Mouse (Mus musculus): ENCODE measurements around the gene Ttc6. TPM values are rescaled to one million over a fixed set of nuclear protein-coding genes. Genes with fewer than 3 reads are reported as not detected.
A peak's percentile ranks its signal among the peaks of the same experiment; 100 is the strongest.

Ttc6 gene
- total and polyA plus RNA-seq, 2 experiments from 2014 or later: 1.1 to 1.3 TPM

DNA sequence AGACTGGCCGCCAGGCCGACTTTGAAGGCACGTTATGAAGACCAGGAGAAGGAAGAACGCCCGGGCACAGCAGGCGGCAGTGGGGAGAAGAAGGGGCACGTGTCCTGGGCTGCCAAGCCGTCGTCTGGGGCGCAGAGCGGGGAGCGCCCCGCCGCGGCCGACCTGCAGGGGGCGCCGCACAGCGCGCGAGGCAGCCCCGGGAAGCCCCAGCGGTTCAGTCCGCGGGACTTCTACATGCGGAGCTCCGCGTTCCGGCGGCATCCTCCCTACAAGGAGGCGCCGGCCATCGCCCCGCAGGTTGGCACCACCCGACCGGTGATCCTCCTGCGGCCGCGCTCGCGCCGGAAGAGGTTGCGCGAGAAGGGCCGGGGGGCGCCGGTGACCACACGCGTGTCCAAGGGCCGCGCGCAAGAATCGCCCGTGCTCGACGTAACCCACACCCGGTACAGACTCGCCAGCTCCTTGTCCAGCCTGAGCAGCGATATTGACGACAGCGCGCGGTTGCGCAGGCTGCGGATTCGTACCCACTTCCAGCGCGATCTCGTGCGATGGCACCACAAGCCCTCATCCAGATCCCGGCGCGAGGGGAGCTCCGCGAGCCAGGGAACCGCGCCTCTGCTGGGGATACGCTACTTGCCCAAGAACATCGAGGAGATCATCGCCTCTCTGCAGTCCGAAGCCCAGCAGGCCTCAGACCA, 12.2 kb downstream of the Ttc6 start:
- Histone ChIP-seq H3K4me3 (ENCODE audit: low read length) (peak overlapping the region; percentile 50), H3K9me3 (ENCODE audit: low read length) (no peaks in the 10 kb centered on the region), H3K4me2 (ENCODE audit: low read depth, low read length) (peak overlapping the region; percentile 63), H3K27me3 (ENCODE audit: insufficient read depth, low read length) (peaks cover 15% of the 10 kb centered on the region), H3K27ac (no peak overlapping the region), H3K36me3 (ENCODE audit: insufficient read depth, low read length) (no peaks in the 10 kb centered on the region), H3K4me1 (ENCODE audit: insufficient read depth, low read length) (no peaks in the 10 kb centered on the region), H3K9ac (replicated peaks; ENCODE audit: low read length) (peak overlapping the region; percentile 48)
- TF ChIP-seq CTCF (IDR thresholded peaks at IDR 0.05; ENCODE audit: low read depth): no peak; the same call in 1 of the 2 replicates
- peak; percentile 64 for DNase-seq (ENCODE audit: low spot score)
- WGBS: 2% methylated on average over 81 of the region's 81 CpGs
- peak; percentile 92 for ATAC-seq

GRCm38 (mm10) chr12:57607624-57608023, 43.7 kb downstream of the Ttc6 start:
- H3K4me3 ChIP-seq (ENCODE audit: low read length): no peak overlapping the region
- H3K9ac ChIP-seq (replicated peaks; ENCODE audit: low read length): no peak overlapping the region
- ATAC-seq (no peak), DNase-seq (ENCODE audit: low spot score) (no peak)
- no peaks in the 10 kb centered on the region for H3K4me1 ChIP-seq (ENCODE audit: insufficient read depth, low read length)
- H3K4me2 ChIP-seq (ENCODE audit: low read depth, low read length): no peak overlapping the region
- no peak for TF ChIP-seq CTCF (IDR thresholded peaks at IDR 0.05; ENCODE audit: low read depth)
- WGBS: 64% methylated on average over 5 of the region's 5 CpGs
- H3K36me3 ChIP-seq (ENCODE audit: insufficient read depth, low read length): no peaks in the 10 kb centered on the region
- no peaks in the 10 kb centered on the region for H3K9me3 ChIP-seq (ENCODE audit: low read length)
- H3K27ac ChIP-seq: no peak overlapping the region
- H3K27me3 ChIP-seq (ENCODE audit: insufficient read depth, low read length): no peaks in the 10 kb centered on the region

DNA sequence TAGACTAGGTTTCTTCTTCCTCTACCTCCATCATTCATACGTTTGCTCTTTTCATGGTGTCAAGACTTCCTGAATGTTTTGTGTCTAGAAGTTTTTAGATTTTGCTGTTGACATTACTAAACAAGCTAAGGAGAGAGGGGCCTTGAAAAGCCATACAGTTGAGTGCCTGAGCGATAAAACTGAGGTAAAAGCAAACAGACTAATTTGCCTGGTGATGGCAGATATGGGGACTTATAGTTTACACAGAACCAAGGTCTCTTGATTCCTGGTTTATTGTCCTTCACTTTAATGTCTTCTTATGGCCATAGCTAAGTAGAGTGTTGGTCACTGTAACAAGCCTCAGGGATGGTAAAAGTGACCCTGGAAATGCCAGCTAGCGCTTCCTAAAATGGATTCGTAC, 51.2 kb downstream of the Ttc6 start:
- no peak for TF ChIP-seq CTCF (IDR thresholded peaks at IDR 0.05; ENCODE audit: low read depth)
- WGBS: 95% methylated on average over 4 of the region's 4 CpGs
- Histone ChIP-seq H3K4me3 (ENCODE audit: low read length) (no peak overlapping the region), H3K9me3 (ENCODE audit: low read length) (no peaks in the 10 kb centered on the region), H3K27me3 (ENCODE audit: insufficient read depth, low read length) (no peaks in the 10 kb centered on the region), H3K27ac (no peak overlapping the region), H3K36me3 (ENCODE audit: insufficient read depth, low read length) (no peaks in the 10 kb centered on the region), H3K4me1 (ENCODE audit: insufficient read depth, low read length) (no peaks in the 10 kb centered on the region), H3K4me2 (ENCODE audit: low read depth, low read length) (no peak overlapping the region), H3K9ac (replicated peaks; ENCODE audit: low read length) (no peak overlapping the region)
- DNase-seq (ENCODE audit: low spot score) (no peak), ATAC-seq (no peak)

DNA sequence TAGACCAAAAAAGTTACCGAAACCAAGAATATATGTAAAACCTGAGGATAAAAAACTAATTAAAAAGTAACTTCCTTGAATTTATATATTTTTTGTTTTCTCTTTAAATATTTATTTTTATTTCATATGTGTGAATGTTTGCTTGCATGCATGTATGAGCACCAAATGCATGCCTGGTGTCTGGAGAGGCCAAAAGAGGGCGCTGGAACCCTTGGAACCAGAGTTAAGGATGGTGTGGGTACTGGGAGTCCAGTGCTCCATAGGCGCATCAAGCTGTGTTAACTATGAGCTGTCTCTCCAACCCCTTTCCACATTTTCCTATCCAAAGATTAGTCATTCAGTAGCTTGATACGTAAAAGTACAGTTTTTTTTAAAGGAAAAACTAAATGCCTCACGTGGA, 58.1 kb downstream of the Ttc6 start:
- no peaks in the 10 kb centered on the region for H3K27me3 ChIP-seq (ENCODE audit: insufficient read depth, low read length)
- no peak for ATAC-seq
- no peak for DNase-seq (ENCODE audit: low spot score)
- H3K9ac ChIP-seq (replicated peaks; ENCODE audit: low read length): no peak overlapping the region
- H3K4me1 ChIP-seq (ENCODE audit: insufficient read depth, low read length): no peaks in the 10 kb centered on the region
- no peak overlapping the region for H3K4me2 ChIP-seq (ENCODE audit: low read depth, low read length)
- H3K36me3 ChIP-seq (ENCODE audit: insufficient read depth, low read length): no peaks in the 10 kb centered on the region
- no peak for TF ChIP-seq CTCF (IDR thresholded peaks at IDR 0.05; ENCODE audit: low read depth)
- 73% methylated on average over 5 of the region's 5 CpGs for WGBS
- H3K27ac ChIP-seq: no peak overlapping the region
- no peak overlapping the region for H3K4me3 ChIP-seq (ENCODE audit: low read length)
- H3K9me3 ChIP-seq (ENCODE audit: low read length): no peaks in the 10 kb centered on the region

DNA sequence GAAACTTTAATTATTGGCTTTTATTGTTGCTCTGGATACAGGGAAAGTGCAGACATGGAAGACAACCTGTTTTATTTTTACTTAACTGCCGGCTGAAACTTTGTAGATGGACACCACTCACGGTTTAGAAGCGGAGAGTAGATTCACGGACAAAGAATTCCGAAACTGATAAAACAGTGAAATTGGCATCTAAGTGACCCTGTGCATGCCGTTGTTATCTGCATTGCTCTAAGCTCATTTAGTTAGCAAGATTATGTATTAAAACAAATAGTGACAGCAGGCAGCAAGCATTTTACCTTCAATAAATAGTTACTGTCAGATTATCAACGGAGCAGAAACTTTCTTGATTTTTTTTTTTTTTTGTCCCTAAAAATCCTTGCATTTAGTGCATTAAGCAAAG, 59.4 kb downstream of the Ttc6 start:
- 60% methylated on average over 7 of the region's 7 CpGs for WGBS
- no peak for TF ChIP-seq CTCF (IDR thresholded peaks at IDR 0.05; ENCODE audit: low read depth)
- ATAC-seq: no peak

DNA sequence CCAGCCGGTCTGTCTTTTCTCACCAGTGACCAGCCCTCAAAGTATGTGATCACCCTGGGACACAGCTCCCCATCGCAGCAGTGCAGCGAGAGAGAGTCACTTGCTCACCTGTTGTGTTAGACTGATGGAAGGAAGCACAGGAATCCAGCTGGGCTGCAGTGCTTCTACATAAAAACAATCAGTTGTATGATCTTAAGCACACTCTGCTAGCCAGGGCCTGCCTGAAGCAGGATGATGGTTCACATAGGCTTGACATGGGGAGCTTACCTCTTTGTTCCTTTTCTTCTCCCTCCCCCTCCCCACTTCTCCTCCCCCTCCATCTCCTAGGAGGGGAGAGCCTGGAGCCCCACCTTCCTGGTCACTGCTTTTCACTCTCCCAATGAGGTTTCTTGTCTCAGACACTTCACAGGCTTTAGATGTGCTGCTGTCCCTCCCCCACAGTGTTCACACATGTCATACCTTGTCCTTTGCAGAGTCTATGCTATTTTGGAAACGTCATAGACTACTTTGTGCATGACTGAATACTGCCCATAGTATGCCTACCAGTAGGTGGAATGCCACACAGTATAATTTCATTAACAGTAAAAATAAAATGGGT, 60.2 kb downstream of the Ttc6 start:
- H3K36me3 ChIP-seq (ENCODE audit: insufficient read depth, low read length): no peaks in the 10 kb centered on the region
- H3K9me3 ChIP-seq (ENCODE audit: low read length): no peaks in the 10 kb centered on the region
- H3K4me1 ChIP-seq (ENCODE audit: insufficient read depth, low read length): no peaks in the 10 kb centered on the region
- H3K27me3 ChIP-seq (ENCODE audit: insufficient read depth, low read length): no peaks in the 10 kb centered on the region
- ATAC-seq: no peak
- no peak for DNase-seq (ENCODE audit: low spot score)
- H3K4me2 ChIP-seq (ENCODE audit: low read depth, low read length): no peak overlapping the region
- H3K9ac ChIP-seq (replicated peaks; ENCODE audit: low read length): no peak overlapping the region
- WGBS: 23% methylated on average over 4 of the region's 4 CpGs
- no peak for TF ChIP-seq CTCF (IDR thresholded peaks at IDR 0.05; ENCODE audit: low read depth)
- H3K4me3 ChIP-seq (ENCODE audit: low read length): no peak overlapping the region
- no peak overlapping the region for H3K27ac ChIP-seq

More for the DNA sequence above, 59.4 kb downstream of the Ttc6 start:
- DNase-seq (ENCODE audit: low spot score): no peak
- Histone ChIP-seq H3K4me1 (ENCODE audit: insufficient read depth, low read length) (no peaks in the 10 kb centered on the region), H3K9me3 (ENCODE audit: low read length) (no peaks in the 10 kb centered on the region), H3K36me3 (ENCODE audit: insufficient read depth, low read length) (no peaks in the 10 kb centered on the region), H3K4me2 (ENCODE audit: low read depth, low read length) (no peak overlapping the region), H3K9ac (replicated peaks; ENCODE audit: low read length) (no peak overlapping the region), H3K27me3 (ENCODE audit: insufficient read depth, low read length) (no peaks in the 10 kb centered on the region), H3K27ac (no peak overlapping the region), H3K4me3 (ENCODE audit: low read length) (no peak overlapping the region)

DNA sequence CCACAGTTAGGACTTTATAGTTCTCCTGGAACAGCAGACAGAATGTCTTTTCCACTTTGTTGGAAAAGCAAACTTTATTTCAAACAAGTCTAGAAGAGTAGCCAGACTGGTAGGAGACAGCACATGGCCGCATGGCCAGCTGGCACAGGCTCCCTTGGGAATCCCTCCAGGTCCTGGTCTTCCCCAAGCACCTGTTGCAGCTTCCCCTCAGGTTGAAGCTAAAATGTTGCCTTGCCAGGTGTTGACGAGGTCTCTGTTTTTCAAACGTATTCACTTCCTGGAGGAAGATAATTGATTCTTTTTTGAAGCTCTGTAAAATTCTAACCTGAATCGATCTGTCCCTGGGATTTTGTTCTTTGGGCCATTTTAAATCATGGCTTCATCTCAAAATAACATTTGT, 86.1 kb downstream of the Ttc6 start:
- no peak for TF ChIP-seq CTCF (IDR thresholded peaks at IDR 0.05; ENCODE audit: low read depth)
- Histone ChIP-seq H3K4me2 (ENCODE audit: low read depth, low read length) (no peak overlapping the region), H3K36me3 (ENCODE audit: insufficient read depth, low read length) (no peaks in the 10 kb centered on the region), H3K27ac (no peak overlapping the region), H3K27me3 (ENCODE audit: insufficient read depth, low read length) (no peaks in the 10 kb centered on the region), H3K4me1 (ENCODE audit: insufficient read depth, low read length) (no peaks in the 10 kb centered on the region), H3K4me3 (ENCODE audit: low read length) (no peak overlapping the region), H3K9ac (replicated peaks; ENCODE audit: low read length) (no peak overlapping the region), H3K9me3 (ENCODE audit: low read length) (no peaks in the 10 kb centered on the region)
- ATAC-seq (no peak), DNase-seq (ENCODE audit: low spot score) (no peak)
- 80% methylated on average over 4 of the region's 4 CpGs for whole genome bisulfite sequencing

Data from hindbrain, postnatal 0 days (tissue).